Mouse (Mus musculus): ENCODE data around the gene Pyy. TPM values are rescaled to one million over a fixed set of nuclear protein-coding genes. Genes with fewer than 3 reads are reported as not detected.

Gene Pyy
- total RNA-seq (2023) = not detected

GRCm38 (mm10) chr11:102107732-102108131 lies at the start of gene Pyy:
Gene Pyy, minus strand, starts transcription at chr11:102107832.

GRCm38 (mm10) chr11:102156039-102156785 lies 48.6 kb upstream of the Pyy start, which contains the start of gene Tmem101:
Gene Tmem101, minus strand, starts transcription at chr11:102156404.

GRCm38 (mm10) chr11:102145471-102146001 lies 37.9 kb upstream of the Pyy start, which contains the start of gene Nags:
Gene Nags, plus strand, starts transcription at chr11:102145513.

GRCm38 (mm10) chr11:102101219-102101618 lies 6.4 kb downstream of the Pyy start, which contains the start of gene Ppy:
Gene Ppy, minus strand, starts transcription at chr11:102101319.

GRCm38 (mm10) chr11:102087931-102088898 lies 19.4 kb downstream of the Pyy start, which contains the start of gene Mpp2:
Gene Mpp2, minus strand, starts transcription at chr11:102088515.

Other genes starting within 250 kb of the Pyy start
- gene Meox1, start 213.5 kb downstream of the Pyy start, total RNA-seq (2023) = under 1 TPM; 0.21 to 0.55 TPM
- gene Sost, start 140.8 kb downstream of the Pyy start, total RNA-seq (2023) = not detected
- gene Cfap97d1, start 123.6 kb downstream of the Pyy start, total RNA-seq (2023) = not detected
- 100 to 1,000 TPM; 133 to 134 TPM for gene Dusp3, start 120.8 kb downstream of the Pyy start, total RNA-seq (2023)
- not detected for gene Mpp3, start 79.4 kb downstream of the Pyy start, total RNA-seq (2023)
- gene Cd300lg, start 66.3 kb downstream of the Pyy start, total RNA-seq (2023) = 10 to 100 TPM; 32.8 to 33.4 TPM
- not detected for gene Mpp2, start 19.3 kb downstream of the Pyy start, total RNA-seq (2023)
- gene Ppy, start 6.5 kb downstream of the Pyy start, total RNA-seq (2023) = not detected
- not detected for gene Nags, start 37.7 kb upstream of the Pyy start, total RNA-seq (2023)
- 10 to 100 TPM in 1 of 2 experiments, 1 to 10 TPM in 1; 8.6 to 11.6 TPM for gene Tmem101, start 48.6 kb upstream of the Pyy start, total RNA-seq (2023)
- 10 to 100 TPM; 46.7 to 51.0 TPM for gene Lsm12, start 77.5 kb upstream of the Pyy start, total RNA-seq (2023)
- gene G6pc3, start 81.8 kb upstream of the Pyy start, total RNA-seq (2023) = 10 to 100 TPM; 29.8 to 33.5 TPM
- 100 to 1,000 TPM; 181 to 190 TPM for gene Hdac5, start 122.3 kb upstream of the Pyy start, total RNA-seq (2023)
- gene BC030867, start 141.1 kb upstream of the Pyy start, total RNA-seq (2023) = under 1 TPM; 0.21 to 0.47 TPM
- not detected for gene Asb16, start 160.9 kb upstream of the Pyy start, total RNA-seq (2023)
- 10 to 100 TPM; 41.5 to 47.0 TPM for gene Tmub2, start 177.1 kb upstream of the Pyy start, total RNA-seq (2023)
- 10 to 100 TPM; 56.3 to 57.2 TPM for gene Atxn7l3, start 188.8 kb upstream of the Pyy start, total RNA-seq (2023)
- gene Ubtf, start 211.9 kb upstream of the Pyy start, total RNA-seq (2023) = 100 to 1,000 TPM in 1 of 2 experiments, 10 to 100 TPM in 1; 91.7 to 103 TPM

Data from monocyte, adult 59 days (primary cell).